Mouse (Mus musculus): ENCODE measurements at regions not wholly inside any gene's neighbourhood (a gene's known extent, or its start where the extent isn't known, plus 50 kb on each side); places are given as distances from the start of the nearest gene placed in this dataset.

- TF ChIP-seq CTCF (conservative IDR thresholded peaks at IDR 0.05; ENCODE audit: insufficient read depth, insufficient read length, low read depth, low read length) (no peak), POLR2A (IDR thresholded peaks at IDR 0.05; ENCODE audit: low read depth, low read length) (no peak)
Measured at GRCm38 (mm10) chr10:17295157-17295556, 427.9 kb upstream of the Cited2 start.

All from kidney, adult 2 months (tissue).